Mouse (Mus musculus) CH12.LX (cell line): ENCODE measurements at regions not wholly inside any gene's neighbourhood (a gene's known extent, or its start where the extent isn't known, plus 50 kb on each side); places are given as distances from the start of the nearest gene placed in this dataset.

Source experiments
- CTCF ChIP-seq, 2 experiments: IDR thresholded peaks in 1 of 2; conservative IDR thresholded peaks in 1 of 2; 2 replicates each; pipeline ENCODE4 v1.5.1; 2011 to 2012; ENCODE audit warnings: low read depth in 2 of 2, low read length in 2 of 2, improper control_type of control experiment in 1 of 2, inconsistent platforms in 1 of 2, mild to moderate bottlenecking in 1 of 2, moderate library complexity in 1 of 2
- EP300 ChIP-seq: IDR thresholded peaks from 2 replicates; pipeline ENCODE4 v1.6.1; 2011; ENCODE audit warnings: low read length, improper control_type of control experiment
- ETS1 ChIP-seq: conservative IDR thresholded peaks from 2 replicates; pipeline ENCODE4 v1.6.1; 2012; ENCODE audit warnings: low read depth, mild to moderate bottlenecking, inconsistent platforms, low read length, improper control_type of control experiment, moderate library complexity
- KAT2A ChIP-seq: IDR thresholded peaks from 2 replicates; pipeline ENCODE4 v1.6.1; 2012; ENCODE audit warnings: low read length, improper control_type of control experiment, inconsistent platforms; ENCODE audit not compliant: insufficient replicate concordance
- MAZ ChIP-seq: IDR thresholded peaks from 2 replicates; pipeline ENCODE4 v1.6.1; 2012; ENCODE audit warnings: low read depth, mild to moderate bottlenecking, inconsistent platforms, low read length, improper control_type of control experiment, moderate library complexity
- PAX5 ChIP-seq: IDR thresholded peaks from 2 replicates; pipeline ENCODE4 v1.6.1; 2012; ENCODE audit warnings: low read length, inconsistent platforms, mixed read lengths
- POLR2A ChIP-seq: IDR thresholded peaks from 2 replicates; pipeline ENCODE4 v1.6.1; 2011; ENCODE audit warnings: low read depth, mild to moderate bottlenecking, improper control_type of control experiment, low read length
- SIN3A ChIP-seq: IDR thresholded peaks from 2 replicates; pipeline ENCODE4 v1.6.1; 2012; ENCODE audit warnings: low read length, improper control_type of control experiment, inconsistent platforms
- SMC3 ChIP-seq: IDR thresholded peaks from 2 replicates; pipeline ENCODE4 v1.6.1; 2011; ENCODE audit warnings: low read depth, low read length, improper control_type of control experiment
- TCF12 ChIP-seq: IDR thresholded peaks from 2 replicates; pipeline ENCODE4 v1.6.1; 2014; ENCODE audit warnings: low read depth, mild to moderate bottlenecking, inconsistent platforms, low read length, improper control_type of control experiment
- USF1 ChIP-seq: IDR thresholded peaks from 2 replicates; pipeline ENCODE4 v1.6.1; 2014; ENCODE audit warnings: low read depth, mild to moderate bottlenecking, inconsistent platforms, low read length, improper control_type of control experiment
- ZC3H11A ChIP-seq: IDR thresholded peaks from 2 replicates; pipeline ENCODE4 v1.6.1; 2012; ENCODE audit warnings: low read depth, mild to moderate bottlenecking, inconsistent platforms, low read length, improper control_type of control experiment
- ZMIZ1 ChIP-seq: IDR thresholded peaks from 2 replicates; pipeline ENCODE4 v1.6.1; 2012; ENCODE audit warnings: low read depth, mild to moderate bottlenecking, inconsistent platforms, low read length, improper control_type of control experiment

- TF ChIP-seq ZC3H11A (no peak), USF1 (no peak), POLR2A (no peak), MAZ (no peak), CTCF (conservative IDR thresholded peaks at IDR 0.05 in 1 of 2, IDR thresholded peaks at IDR 0.05 in 1 of 2; ENCODE audit: low read depth in 2 of 2, low read length in 2 of 2) (no peak), SIN3A (no peak), PAX5 (no peak), EP300 (no peak), TCF12 (no peak), ZMIZ1 (no peak), KAT2A (no peak), ETS1 (no peak), SMC3 (no peak)
These were observed 239.9 kb upstream of the Robo1 start for GRCm38 (mm10) chr16:72068254-72068653.
